Mouse (Mus musculus): Measurements from ENCODE around the gene Kbtbd6.
"Not testable (repeated sequence)": the region's sequence is repeated elsewhere in the genome, so short reads cannot be mapped to it uniquely, and the experiment has no call there.

Gene Kbtbd6

GRCm38 (mm10) chr14:79451681-79452590, at the start of gene Kbtbd6:
TSS of gene Kbtbd6 (plus strand) at chr14:79451835.
- peak; percentile 85 to 86 for DNase-seq

- DNase-seq, result no peak
Measured at GRCm38 (mm10) chr14:79407641-79408040, 44.0 kb upstream of the Kbtbd6 start.

- no peak for DNase-seq
Measured at GRCm38 (mm10) chr14:79409278-79409830, 42.3 kb upstream of the Kbtbd6 start.

DNA sequence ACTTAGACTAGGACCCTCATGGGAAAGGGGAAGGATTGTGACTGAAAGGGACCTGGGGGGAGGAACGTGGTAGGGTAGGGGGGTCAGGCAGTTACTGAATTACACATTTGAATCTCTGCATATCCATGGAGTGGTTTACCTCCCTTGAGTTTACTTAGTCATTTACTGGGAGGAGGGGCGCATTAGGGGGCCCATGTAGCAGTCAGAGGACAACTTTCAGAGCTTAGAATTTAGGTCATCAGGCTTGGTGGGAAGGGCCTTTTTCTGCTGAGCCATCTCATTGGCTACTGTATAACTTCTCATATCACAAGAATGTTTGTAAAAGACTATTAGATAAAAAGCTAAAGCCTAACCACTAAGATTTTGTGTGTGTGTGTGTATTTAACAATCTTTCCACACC, 41.0 kb upstream of the Kbtbd6 start:
- DNase-seq, result no peak

- DNase-seq, result no peak
Measured at GRCm38 (mm10) chr14:79413121-79413520, 38.5 kb upstream of the Kbtbd6 start.

- no peak for DNase-seq
Measured at GRCm38 (mm10) chr14:79420083-79420685, 31.5 kb upstream of the Kbtbd6 start.

- DNase-seq, result peak; percentile 95 to 97
Measured at GRCm38 (mm10) chr14:79425979-79426729, 25.5 kb upstream of the Kbtbd6 start, which contains the start of gene Kbtbd7. TSS of gene Kbtbd7 (plus strand) at chr14:79426511.

DNA sequence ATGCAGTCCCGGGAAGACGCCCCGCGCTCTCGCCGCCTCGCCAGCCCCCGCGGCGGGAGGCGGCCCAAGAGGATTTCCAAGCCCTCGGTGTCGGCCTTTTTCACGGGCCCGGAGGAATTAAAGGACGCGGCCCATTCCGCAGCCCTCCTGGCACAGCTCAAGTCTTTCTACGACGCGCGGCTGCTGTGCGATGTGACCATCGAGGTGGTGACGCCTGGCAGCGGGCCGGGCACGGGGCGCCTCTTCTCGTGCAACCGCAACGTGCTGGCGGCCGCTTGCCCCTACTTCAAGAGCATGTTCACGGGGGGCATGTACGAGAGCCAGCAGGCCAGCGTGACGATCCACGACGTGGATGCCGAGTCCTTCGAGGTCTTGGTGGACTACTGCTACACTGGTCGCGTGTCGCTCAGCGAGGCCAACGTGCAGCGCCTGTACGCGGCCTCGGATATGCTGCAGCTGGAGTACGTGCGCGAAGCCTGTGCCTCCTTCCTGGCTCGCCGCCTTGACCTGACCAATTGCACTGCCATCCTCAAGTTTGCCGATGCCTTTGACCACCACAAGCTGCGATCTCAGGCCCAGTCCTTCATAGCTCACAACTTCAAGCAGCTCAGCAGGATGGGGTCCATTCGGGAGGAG, 24.8 kb upstream of the Kbtbd6 start:
- DNase-seq, result peak in 1 of 2 experiments; percentile 13

DNA sequence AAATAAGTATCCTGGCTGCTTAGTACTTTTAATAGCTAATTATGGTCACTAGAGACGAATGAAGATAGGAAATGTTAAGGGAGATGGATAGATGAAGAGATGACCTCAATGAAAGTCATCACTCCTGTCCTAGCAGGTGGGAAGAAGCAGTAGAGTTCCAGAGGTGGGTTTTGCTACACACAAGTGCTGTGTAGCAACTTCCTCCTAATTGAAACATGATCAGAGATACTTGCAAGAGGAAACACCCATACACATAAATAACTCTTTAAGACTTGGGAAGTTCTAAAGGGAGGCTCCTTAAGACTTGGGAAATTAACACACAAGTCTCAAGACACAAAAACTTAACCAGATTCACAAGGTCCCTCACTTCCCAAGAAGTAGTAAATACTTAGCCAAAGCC, 17.6 kb upstream of the Kbtbd6 start:
- DNase-seq, result no peak

- no peak for DNase-seq
Measured at GRCm38 (mm10) chr14:79440655-79441054, 11.0 kb upstream of the Kbtbd6 start.

GRCm38 (mm10) chr14:79441441-79441840, 10.2 kb upstream of the Kbtbd6 start:
- DNase-seq, result no peak

- DNase-seq, result no peak
Measured at GRCm38 (mm10) chr14:79444601-79445000, 7.0 kb upstream of the Kbtbd6 start.

DNA sequence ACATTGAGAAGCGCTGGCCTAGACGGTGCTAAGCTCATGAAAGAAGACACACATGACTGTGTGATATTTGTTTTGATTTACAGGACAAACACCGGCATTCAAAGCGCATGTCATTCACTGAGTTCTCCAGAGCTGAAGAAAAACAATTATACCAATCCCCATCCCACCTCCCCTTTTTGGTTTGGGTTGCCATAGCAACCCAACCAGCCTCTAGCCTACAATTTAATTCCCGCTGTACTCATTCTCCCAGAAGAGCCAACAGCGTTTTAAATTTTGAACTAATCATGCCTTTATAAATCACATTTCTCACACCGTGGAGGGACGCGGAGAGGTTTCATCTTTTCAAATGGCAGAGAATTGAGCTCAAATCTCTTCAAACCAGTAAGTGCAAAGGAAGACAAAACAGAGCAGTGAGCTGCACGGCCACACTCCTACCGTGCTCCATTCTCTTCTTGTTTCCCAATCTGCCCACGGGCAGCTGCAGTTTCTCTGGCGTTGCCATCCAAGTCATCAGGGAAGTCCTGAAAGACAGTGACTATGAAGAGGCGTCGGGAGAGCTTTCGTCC, 6.5 kb upstream of the Kbtbd6 start:
- DNase-seq, result no peak

DNA sequence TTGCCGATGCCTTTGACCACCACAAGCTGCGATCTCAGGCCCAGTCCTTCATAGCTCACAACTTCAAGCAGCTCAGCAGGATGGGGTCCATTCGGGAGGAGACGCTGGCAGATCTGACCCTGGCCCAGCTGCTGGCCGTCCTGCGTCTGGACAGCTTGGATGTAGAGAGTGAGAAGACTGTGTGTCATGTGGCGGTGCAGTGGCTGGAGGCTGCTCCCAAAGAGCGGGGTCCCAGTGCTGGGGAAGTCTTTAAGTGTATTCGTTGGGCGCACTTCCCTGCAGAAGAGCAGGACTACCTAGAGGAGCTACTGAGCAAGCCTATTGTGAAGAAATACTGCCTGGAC, 928 bp downstream of the Kbtbd6 start:
- not testable (repeated sequence) for DNase-seq

- DNase-seq, result no peak
Measured at GRCm38 (mm10) chr14:79460401-79460800, 8.8 kb downstream of the Kbtbd6 start.

DNA sequence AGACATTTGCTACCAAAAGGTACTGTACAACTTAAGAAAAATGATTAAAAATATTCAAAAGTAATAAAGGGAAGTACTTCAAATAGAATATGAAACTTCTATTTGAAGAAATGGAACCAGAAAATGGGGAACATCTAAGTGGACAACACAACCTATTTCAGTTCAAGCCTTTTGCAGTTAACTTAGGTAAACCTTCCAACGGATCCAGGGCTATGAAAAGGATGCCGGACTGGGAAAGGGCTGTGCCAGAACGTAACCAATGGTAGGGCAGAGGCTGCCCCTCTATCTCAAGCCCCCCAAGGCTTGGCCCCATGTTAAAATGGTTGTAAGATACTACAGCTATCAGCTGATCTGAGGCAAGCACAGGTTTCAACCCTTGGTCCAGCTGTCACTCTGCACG, 9.4 kb downstream of the Kbtbd6 start:
- no peak for DNase-seq

- DNase-seq, result no peak
Measured at GRCm38 (mm10) chr14:79465623-79466022, 14.0 kb downstream of the Kbtbd6 start.

DNA sequence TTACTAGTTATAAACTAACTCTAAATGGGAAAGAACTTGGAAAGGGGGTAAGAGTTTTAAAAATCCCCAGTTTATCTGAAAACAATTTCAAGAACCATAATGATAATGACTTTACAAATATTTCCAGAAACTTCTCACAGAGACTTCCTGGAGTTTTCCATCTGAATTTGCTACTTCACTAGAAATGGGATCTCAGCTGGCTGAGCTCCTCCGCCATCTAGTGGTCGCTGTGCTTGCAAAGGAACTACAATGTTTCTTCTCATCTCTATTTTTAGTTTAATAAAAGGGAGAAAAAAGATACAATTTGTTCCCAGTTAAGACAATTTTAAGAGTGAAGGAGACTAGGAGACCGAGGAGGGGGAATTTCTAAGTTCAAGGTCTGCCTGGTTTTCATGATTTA, 16.0 kb downstream of the Kbtbd6 start:
- DNase-seq, result peak; percentile 77 to 86

- no peak for DNase-seq
Measured at GRCm38 (mm10) chr14:79473384-79473783, 21.7 kb downstream of the Kbtbd6 start.

- DNase-seq, result peak; percentile 97 to 98
Measured at GRCm38 (mm10) chr14:79480624-79481338, 29.1 kb downstream of the Kbtbd6 start, which contains the start of gene Elf1. TSS of gene Elf1 (plus strand) at chr14:79481194.
